Mouse (Mus musculus) left cerebral cortex, postnatal 14 days (tissue): ENCODE data around the gene Hc. TPM values are rescaled to one million over a fixed set of nuclear protein-coding genes. Genes with fewer than 3 reads are reported as not detected.

ENCODE experiments used
- DNase-seq, 2 experiments: peaks; one replicate each; pipeline ENCODE4 v3.0.0; 2021 to 2022; ENCODE audit warnings: low spot score in 2 of 2, mixed read lengths in 1 of 2
- intact Hi-C: fragments of 180-260 bp; cut with DNase I; formaldehyde crosslinking; loops from one replicate; pipeline ENCODE4 v1.15.1; 2025
- total RNA-seq, 2 experiments: library from RNA; stranded (reverse); gene quantifications; 2 replicates each; pipeline ENCODE4 v1.2.3; 2021

Gene Hc
- total RNA-seq, 2 experiments from 2014 or later: 0.47 to 0.77 TPM

- intact Hi-C loops: no loop called here
- no peak for DNase-seq
Measured at GRCm38 (mm10) chr2:34937460-34937859, 123.8 kb downstream of the Hc start.

Other genes starting within 250 kb of the Hc start
- 10 to 100 TPM; 90.7 to 98.6 TPM for gene Fbxw2, start 235.1 kb downstream of the Hc start, total RNA-seq
- gene Gm34653, start 228.4 kb downstream of the Hc start, total RNA-seq: not detected
- gene Cutal, start 187.0 kb downstream of the Hc start, total RNA-seq: under 1 TPM; 0.25 to 0.26 TPM
- gene Psmd5, start 186.5 kb downstream of the Hc start, total RNA-seq: 10 to 100 TPM; 27.4 to 30.8 TPM
- under 1 TPM; 0.68 to 0.82 TPM for gene Phf19, start 147.4 kb downstream of the Hc start, total RNA-seq
- under 1 TPM; 0.59 to 0.78 TPM for gene Traf1, start 99.7 kb downstream of the Hc start, total RNA-seq
- gene AI182371, start 40.1 kb upstream of the Hc start, total RNA-seq: under 1 TPM; 0.22 to 0.44 TPM
- 1 to 10 TPM; 8.0 to 8.3 TPM for gene Cntrl, start 48.1 kb upstream of the Hc start, total RNA-seq
- 100 to 1,000 TPM; 229 to 234 TPM for gene Rab14, start 139.7 kb upstream of the Hc start, total RNA-seq
- 10 to 100 TPM; 49.4 to 81.5 TPM for gene Gsn, start 194.9 kb upstream of the Hc start, total RNA-seq